Mouse (Mus musculus) liver, adult 2 months (tissue): ENCODE data around the gene Pick1. TPM values are rescaled to one million over a fixed set of nuclear protein-coding genes. Genes with fewer than 3 reads are reported as not detected.

ENCODE experiments used
- DNase-seq: peaks from one replicate; pipeline ENCODE4 v3.0.0-alpha.2; 2011; ENCODE audit warnings: low read depth, low spot score; ENCODE audit errors: extremely low read depth
- H3K27ac ChIP-seq: fragments of 200-500 bp; replicated peaks from 2 replicates; pipeline ENCODE4 v1.5.1; 2012; ENCODE audit warnings: low read depth, mild to moderate bottlenecking, control low read depth, inconsistent platforms, low read length; ENCODE audit not compliant: insufficient read depth
- H3K27me3 ChIP-seq: fragments of 200-500 bp; 2 replicates; pipeline ENCODE4 v1.6.1; 2012; ENCODE audit warnings: mild to moderate bottlenecking, moderate library complexity, low read length, inconsistent platforms; ENCODE audit not compliant: control insufficient read depth, insufficient read depth
- H3K36me3 ChIP-seq: fragments of 200-500 bp; 2 replicates; pipeline ENCODE4 v1.6.1; 2012; ENCODE audit warnings: low read length, inconsistent platforms; ENCODE audit not compliant: control insufficient read depth, insufficient read depth
- H3K4me1 ChIP-seq: fragments of 200-500 bp; 2 replicates; pipeline ENCODE4 v1.6.1; 2011; ENCODE audit warnings: low read length; ENCODE audit not compliant: control insufficient read depth, insufficient read depth
- H3K4me3 ChIP-seq: fragments of 200-500 bp; 2 replicates; pipeline ENCODE4 v1.5.1; 2011; ENCODE audit warnings: low read depth, mild to moderate bottlenecking, control low read depth, low read length, moderate library complexity; ENCODE audit not compliant: insufficient read depth
- H3K79me2 ChIP-seq: fragments of 200-500 bp; 2 replicates; pipeline ENCODE4 v1.6.1; 2012; ENCODE audit warnings: inconsistent platforms, mild to moderate bottlenecking, low read length, moderate library complexity; ENCODE audit not compliant: control insufficient read depth, insufficient read depth
- H3K9ac ChIP-seq: fragments of 200-500 bp; 2 replicates; pipeline ENCODE4 v1.6.1; 2012; ENCODE audit warnings: low read depth, mild to moderate bottlenecking, control low read depth, inconsistent platforms, low read length
- CTCF ChIP-seq: fragments of 200-500 bp; IDR thresholded peaks from 2 replicates; pipeline ENCODE4 v1.5.1; 2011; ENCODE audit warnings: low read depth, low read length, control low read depth
- POLR2A ChIP-seq: fragments of 200-500 bp; IDR thresholded peaks from 2 replicates; pipeline ENCODE4 v1.6.1; 2011; ENCODE audit warnings: low read length, control low read depth; ENCODE audit not compliant: insufficient read depth; ENCODE audit errors: extremely low read depth
- WGBS: fragments of 180-500 bp; shearing (Covaris S2); methylation state at CpG from one replicate; pipeline ENCODE4 v1.1.7; 2018; 5-methylcytosine and 5-hydroxymethylcytosine counted together
- polyA plus RNA-seq: library from polyadenylated mRNA; depleted of rRNA; stranded (reverse); fragments of >200 nt; gene quantifications from 2 replicates; pipeline ENCODE4 v1.2.3, GENCODE M21; 2012
- total RNA-seq: library from RNA; depleted of rRNA; stranded (reverse); fragments of >200 nt; gene quantifications from 2 replicates; pipeline ENCODE4 v1.2.3, GENCODE M21; 2014

The Pick1 gene
- total and polyA plus RNA-seq, 2 experiments: 12.4 to 18.5 TPM

- no peaks in the 10 kb centered on the region for H3K4me1 ChIP-seq
- WGBS: 90% methylated on average over 3 of the region's 3 CpGs
- TF ChIP-seq CTCF: no peak
- TF ChIP-seq POLR2A: no peak
- H3K27me3 ChIP-seq: no peaks in the 10 kb centered on the region
- H3K4me3 ChIP-seq: no peak overlapping the region
- H3K9ac ChIP-seq: no peak overlapping the region
- H3K27ac ChIP-seq: no peak overlapping the region
- DNase-seq: no peak
- H3K36me3 ChIP-seq: peaks cover 10% of the 10 kb centered on the region
- no peaks in the 10 kb centered on the region for H3K79me2 ChIP-seq
Observed at GRCm38 (mm10) chr15:79245321-79245720, 16.3 kb downstream of the Pick1 start.

GRCm38 (mm10) chr15:79250236-79250635, 21.3 kb downstream of the Pick1 start:
- H3K36me3 ChIP-seq: peaks cover 4% of the 10 kb centered on the region
- peak; percentile 44 for DNase-seq
- H3K27ac ChIP-seq: no peak overlapping the region
- no peak overlapping the region for H3K4me3 ChIP-seq
- WGBS: 69% methylated on average over 2 of the region's 2 CpGs
- H3K27me3 ChIP-seq: no peaks in the 10 kb centered on the region
- no peak overlapping the region for H3K9ac ChIP-seq
- no peaks in the 10 kb centered on the region for H3K4me1 ChIP-seq
- no peaks in the 10 kb centered on the region for H3K79me2 ChIP-seq
- no peak for TF ChIP-seq CTCF
- no peak for TF ChIP-seq POLR2A

GRCm38 (mm10) chr15:79251168-79251567, 22.2 kb downstream of the Pick1 start:
- 61% methylated on average over 7 of the region's 7 CpGs for WGBS
- DNase-seq: no peak
- Histone ChIP-seq H3K4me3 (no peak overlapping the region), H3K36me3 (peaks cover 4% of the 10 kb centered on the region), H3K4me1 (no peaks in the 10 kb centered on the region), H3K9ac (no peak overlapping the region), H3K27ac (no peak overlapping the region), H3K79me2 (no peaks in the 10 kb centered on the region), H3K27me3 (no peaks in the 10 kb centered on the region)
- TF ChIP-seq CTCF: no peak
- no peak for TF ChIP-seq POLR2A

- Histone ChIP-seq H3K27ac (no peak overlapping the region), H3K9ac (no peak overlapping the region), H3K27me3 (no peaks in the 10 kb centered on the region), H3K36me3 (no peaks in the 10 kb centered on the region; the same call in 1 of the 2 replicates), H3K4me3 (no peak overlapping the region; the same call in 1 of the 2 replicates), H3K4me1 (no peaks in the 10 kb centered on the region), H3K79me2 (no peaks in the 10 kb centered on the region)
- no peak for DNase-seq
- 3% methylated on average over 61 of the region's 61 CpGs for WGBS
- TF ChIP-seq POLR2A (no peak), CTCF (no peak)
Observed at GRCm38 (mm10) chr15:79251781-79252491, 23.0 kb downstream of the Pick1 start.

GRCm38 (mm10) chr15:79252580-79252979, 23.6 kb downstream of the Pick1 start:
- Histone ChIP-seq H3K36me3 (no peaks in the 10 kb centered on the region; the same call in 1 of the 2 replicates), H3K4me1 (no peaks in the 10 kb centered on the region), H3K27me3 (no peaks in the 10 kb centered on the region), H3K27ac (no peak overlapping the region), H3K79me2 (no peaks in the 10 kb centered on the region), H3K4me3 (no peak overlapping the region), H3K9ac (no peak overlapping the region)
- TF ChIP-seq CTCF (no peak), POLR2A (no peak)
- WGBS: 29% methylated on average over 24 of the region's 24 CpGs
- no peak for DNase-seq

- Histone ChIP-seq H3K36me3 (no peaks in the 10 kb centered on the region), H3K4me3 (no peak within 1 kb of the TSS), H3K27me3 (peaks cover 2% of the 10 kb centered on the region; the same call in 1 of the 2 replicates), H3K9ac (no peak within 1 kb of the TSS), H3K4me1 (no peaks in the 10 kb centered on the region), H3K27ac (no peak within 1 kb of the TSS), H3K79me2 (no peaks in the 10 kb centered on the region)
- TF ChIP-seq CTCF: no peak
- TF ChIP-seq POLR2A: no peak
- 51% methylated on average over 3 of the region's 3 CpGs for WGBS
- DNase-seq: no peak
Observed at GRCm38 (mm10) chr15:79254661-79255060, 25.7 kb downstream of the Pick1 start, which contains the start of gene Slc16a8. Gene Slc16a8, minus strand, starts transcription at chr15:79254761.
